Mouse (Mus musculus) hindbrain, embryonic 16.5 days (tissue): Measurements from ENCODE around the gene Chst4. TPM values are rescaled to one million over a fixed set of nuclear protein-coding genes. Genes with fewer than 3 reads are reported as not detected.

Experiments used
- ATAC-seq: fragments of 200-750 bp; cut with Nextera tagmentation; 2 replicates; pipeline ENCODE4 v1.8.0; 2017; ENCODE audit warnings: moderate TSS enrichment, moderate library complexity
- H3K27ac ChIP-seq: fragments of 300-500 bp; sonication (generic); 2 replicates; pipeline ENCODE4 v1.5.1; 2014; ENCODE audit warnings: low read depth, mild to moderate bottlenecking, control low read depth, low read length, moderate library complexity
- H3K27me3 ChIP-seq: fragments of 300-500 bp; sonication (generic); replicated peaks from 2 replicates; pipeline ENCODE4 v1.6.1; 2014; ENCODE audit warnings: low read length; ENCODE audit not compliant: control insufficient read depth, insufficient read depth
- H3K36me3 ChIP-seq: fragments of 300-500 bp; sonication (generic); 2 replicates; pipeline ENCODE4 v1.6.1; 2014; ENCODE audit warnings: mild to moderate bottlenecking, low read length, moderate library complexity, mixed read lengths; ENCODE audit not compliant: control insufficient read depth, insufficient read depth
- H3K4me1 ChIP-seq: fragments of 300-500 bp; sonication (generic); 2 replicates; pipeline ENCODE4 v1.6.1; 2014; ENCODE audit warnings: low read depth, low read length; ENCODE audit not compliant: control insufficient read depth, insufficient read depth
- H3K4me2 ChIP-seq: fragments of 300-500 bp; sonication (generic); 2 replicates; pipeline ENCODE4 v1.6.1; 2014; ENCODE audit warnings: mild to moderate bottlenecking, low read length, control low read depth, moderate library complexity
- H3K4me3 ChIP-seq: fragments of 300-500 bp; sonication (generic); 2 replicates; pipeline ENCODE4 v1.5.1; 2014; ENCODE audit warnings: mild to moderate bottlenecking, low read length, control low read depth, moderate library complexity
- H3K9ac ChIP-seq: fragments of 300-500 bp; sonication (generic); 2 replicates; pipeline ENCODE4 v1.6.1; 2014; ENCODE audit warnings: low read depth, mild to moderate bottlenecking, control low read depth, low read length, moderate library complexity
- H3K9me3 ChIP-seq: fragments of 300-500 bp; sonication (generic); 2 replicates; pipeline ENCODE4 v1.6.1; 2014; ENCODE audit warnings: mild to moderate bottlenecking, low read length, moderate library complexity; ENCODE audit not compliant: control insufficient read depth
- WGBS: fragments of 180-500 bp; shearing (Covaris S2); extraction: QIAGEN DNeasy Blood & Tissue Kit; methylation state at CpG from one replicate; pipeline ENCODE4 v1.1.7; 2014; 5-methylcytosine and 5-hydroxymethylcytosine counted together
- polyA plus RNA-seq: library from polyadenylated mRNA; unstranded; fragments of >200 nt; fragmentation: Nextera tagmentation; extraction: Ambion mirVana; gene quantifications from 2 replicates; pipeline ENCODE4 v1.2.1, GENCODE M21; 2015

Gene Chst4
- not detected in 2 replicates for polyA plus RNA-seq

DNA sequence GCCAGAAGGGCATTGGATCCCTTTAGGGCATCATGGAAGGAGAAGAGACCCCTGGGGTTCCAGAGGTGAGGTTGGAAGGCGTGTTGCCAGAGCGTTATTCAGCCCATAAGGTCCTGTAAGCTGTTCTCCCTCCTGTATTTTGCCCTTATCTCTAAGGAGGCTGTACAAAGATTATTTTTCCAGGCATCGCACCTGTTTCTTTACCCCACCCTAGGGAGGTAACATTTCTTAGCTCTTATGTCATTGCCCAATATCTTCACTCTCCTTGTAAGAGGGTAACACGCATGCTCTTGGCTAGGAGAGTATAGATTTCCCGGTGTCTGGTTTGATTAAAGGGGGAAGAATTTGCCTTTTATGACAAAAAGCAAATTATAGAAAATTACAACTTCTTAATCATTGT, at the start of gene Chst4:
Gene Chst4, minus strand, starts transcription at position 82 of the 400 bp plus-strand sequence.
- Histone ChIP-seq H3K27me3 (no peaks in the 10 kb centered on the region; the same call in 1 of the 2 replicates), H3K9me3 (no peaks in the 10 kb centered on the region), H3K4me1 (peaks cover 2% of the 10 kb centered on the region; the same call in 1 of the 2 replicates), H3K4me2 (no peak within 1 kb of the TSS), H3K4me3 (no peak within 1 kb of the TSS), H3K27ac (no peak within 1 kb of the TSS), H3K36me3 (no peaks in the 10 kb centered on the region), H3K9ac (no peak within 1 kb of the TSS)
- WGBS = 76% methylated on average over 5 of the region's 5 CpGs
- ATAC-seq = no peak

DNA sequence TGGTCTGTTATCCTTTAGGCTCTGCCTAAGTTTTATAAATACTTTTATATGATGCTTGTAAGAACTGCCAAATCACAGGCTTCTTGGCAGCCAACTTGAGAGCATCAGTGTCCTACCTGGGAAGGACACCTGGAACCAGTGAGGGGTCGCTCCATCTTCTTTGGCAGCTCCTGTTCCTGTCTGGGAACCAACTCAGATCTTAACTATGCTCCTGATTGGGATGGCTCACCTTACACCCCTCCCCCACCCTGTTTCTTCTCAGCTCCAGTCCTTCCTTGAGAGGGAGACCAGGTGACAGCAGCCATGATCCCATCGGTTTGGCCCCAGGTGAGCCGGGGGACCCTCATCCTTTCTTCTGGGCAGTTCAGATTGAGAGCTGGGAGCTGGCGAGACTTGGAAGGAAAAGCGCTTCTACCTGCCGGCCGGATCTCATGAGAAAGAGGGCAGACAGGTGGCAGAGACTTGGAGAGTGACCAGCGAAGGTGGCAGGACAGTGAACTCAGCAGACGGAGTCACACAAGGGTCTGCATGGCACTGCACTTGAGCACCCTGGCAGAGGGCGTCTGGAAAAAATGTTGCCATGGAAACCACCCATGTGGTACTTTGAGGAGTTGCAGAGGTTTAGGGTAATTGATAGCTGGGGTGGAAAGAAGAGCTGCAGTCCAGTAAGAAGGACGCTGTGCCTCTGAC, 43.0 kb upstream of the Chst4 start:
- Histone ChIP-seq H3K4me3 (no peak overlapping the region), H3K27me3 (no peaks in the 10 kb centered on the region; the same call in 1 of the 2 replicates), H3K9me3 (peaks cover 4% of the 10 kb centered on the region; the same call in 1 of the 2 replicates), H3K9ac (no peak overlapping the region), H3K27ac (no peak overlapping the region), H3K36me3 (peaks cover 43% of the 10 kb centered on the region), H3K4me1 (peaks cover 15% of the 10 kb centered on the region), H3K4me2 (no peak overlapping the region)
- 78% methylated on average over 11 of the region's 11 CpGs for WGBS
- no peak for ATAC-seq

DNA sequence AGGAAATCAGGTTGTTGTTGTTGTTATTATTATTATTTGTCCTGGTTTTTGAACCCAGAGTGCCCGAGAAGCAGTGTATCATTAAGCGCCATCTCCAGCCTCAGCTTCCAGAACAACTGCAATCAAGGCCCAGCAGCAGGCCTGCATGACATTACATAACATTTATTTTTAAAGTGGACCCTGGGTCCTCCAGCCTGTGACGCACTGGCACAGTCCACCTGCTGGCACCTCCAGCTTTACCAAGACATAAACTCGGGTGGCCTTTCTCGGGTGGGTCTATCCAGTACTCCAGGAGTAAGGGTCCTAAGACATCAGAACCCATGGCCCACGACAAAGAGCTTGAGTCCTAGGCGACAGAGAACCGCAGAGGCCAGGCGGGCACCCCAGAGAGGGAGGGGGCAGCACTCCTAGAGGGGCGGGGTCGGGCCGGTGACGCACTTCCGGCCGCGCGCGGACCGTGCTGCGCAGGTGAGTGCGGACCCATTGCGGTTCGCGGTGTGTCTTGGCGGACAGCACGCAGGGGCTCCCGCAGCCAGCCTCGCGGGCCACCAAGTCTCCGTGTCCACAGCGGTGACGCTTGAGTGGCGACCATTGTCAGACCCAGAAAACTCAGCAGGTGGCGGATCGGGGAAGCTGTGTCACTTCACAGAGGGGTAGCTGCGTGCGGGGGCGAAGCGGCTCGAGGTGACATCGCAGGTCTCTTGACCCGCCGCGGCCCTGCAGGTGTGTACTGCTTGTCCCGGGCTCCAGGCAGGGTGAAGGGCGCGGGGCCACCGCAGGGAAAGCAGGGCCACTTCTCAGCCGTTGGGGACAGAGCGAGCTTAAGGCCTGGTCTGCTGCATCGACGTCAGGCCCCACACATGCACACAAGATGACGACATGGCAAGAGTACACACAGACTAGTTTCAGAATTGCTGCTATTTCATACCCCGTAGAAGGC, 40.0 kb upstream of the Chst4 start, which contains the start of gene Zfp612:
Gene Zfp612, plus strand, starts transcription at position 465 of the 940 bp plus-strand sequence.
- ATAC-seq = peak; percentile 96
- no peak within 1 kb of the TSS; the same call in 1 of the 2 replicates for H3K27ac ChIP-seq
- no peaks in the 10 kb centered on the region for H3K9me3 ChIP-seq
- 9% methylated on average over 37 of the region's 54 CpGs for WGBS
- peak within 1 kb of the TSS; percentile 60 for H3K4me2 ChIP-seq
- H3K27me3 ChIP-seq = no peaks in the 10 kb centered on the region; the same call in 1 of the 2 replicates
- peak within 1 kb of the TSS; percentile 80 for H3K9ac ChIP-seq
- peak within 1 kb of the TSS; percentile 59 for H3K4me3 ChIP-seq
- H3K4me1 ChIP-seq = peaks cover 15% of the 10 kb centered on the region
- H3K36me3 ChIP-seq = peaks cover 15% of the 10 kb centered on the region

DNA sequence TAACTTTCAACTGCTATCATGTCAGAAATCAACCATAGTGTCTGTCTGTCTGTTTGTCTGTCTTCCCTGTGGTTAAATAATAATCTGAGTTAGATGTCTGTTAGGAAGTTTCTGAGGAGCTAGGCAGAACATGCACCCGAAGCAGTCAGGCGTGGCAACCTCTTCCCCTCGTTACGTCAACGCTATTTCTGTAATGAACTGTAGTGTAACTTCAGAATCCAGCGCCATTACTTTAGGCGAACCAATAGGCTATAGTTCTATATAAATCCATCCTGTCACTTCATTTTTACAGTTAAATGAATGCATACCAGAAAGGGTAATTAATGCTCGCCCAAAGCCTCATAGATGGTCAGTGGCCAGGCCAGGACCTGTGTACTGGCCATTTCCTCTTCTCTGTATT, 35.0 kb upstream of the Chst4 start:
- H3K9me3 ChIP-seq = no peaks in the 10 kb centered on the region
- ATAC-seq = no peak
- no peak overlapping the region for H3K4me3 ChIP-seq
- H3K27ac ChIP-seq = no peak overlapping the region
- no peak overlapping the region for H3K9ac ChIP-seq
- H3K36me3 ChIP-seq = no peaks in the 10 kb centered on the region
- WGBS = 87% methylated on average over 8 of the region's 8 CpGs
- no peaks in the 10 kb centered on the region; the same call in 1 of the 2 replicates for H3K27me3 ChIP-seq
- no peaks in the 10 kb centered on the region; the same call in 1 of the 2 replicates for H3K4me1 ChIP-seq
- H3K4me2 ChIP-seq = no peak overlapping the region

DNA sequence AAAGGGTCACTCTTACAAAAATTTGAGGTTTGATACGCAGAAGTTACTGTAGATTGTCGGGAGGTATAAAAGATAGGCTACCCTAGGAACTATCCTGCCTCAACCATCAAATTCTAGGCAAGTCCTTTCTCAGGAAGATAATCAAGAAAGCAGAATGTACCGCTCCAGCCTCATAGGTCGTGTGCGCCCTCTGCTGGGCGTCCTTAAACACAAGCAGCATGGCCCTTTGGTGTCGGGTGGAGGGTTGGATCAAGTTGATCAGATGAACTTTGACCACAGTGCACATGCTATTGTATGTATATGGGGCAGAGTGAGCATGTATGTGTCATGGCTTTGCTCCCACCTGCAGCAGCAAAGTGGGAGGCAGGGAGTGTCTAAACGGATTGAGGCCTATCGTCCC, 32.1 kb upstream of the Chst4 start:
- H3K9me3 ChIP-seq = no peaks in the 10 kb centered on the region
- WGBS = 16% methylated on average over 9 of the region's 9 CpGs
- H3K4me1 ChIP-seq = no peaks in the 10 kb centered on the region
- H3K27me3 ChIP-seq = no peaks in the 10 kb centered on the region
- H3K4me3 ChIP-seq = no peak overlapping the region
- H3K36me3 ChIP-seq = no peaks in the 10 kb centered on the region
- H3K9ac ChIP-seq = no peak overlapping the region
- H3K4me2 ChIP-seq = no peak overlapping the region
- H3K27ac ChIP-seq = no peak overlapping the region
- no peak for ATAC-seq

DNA sequence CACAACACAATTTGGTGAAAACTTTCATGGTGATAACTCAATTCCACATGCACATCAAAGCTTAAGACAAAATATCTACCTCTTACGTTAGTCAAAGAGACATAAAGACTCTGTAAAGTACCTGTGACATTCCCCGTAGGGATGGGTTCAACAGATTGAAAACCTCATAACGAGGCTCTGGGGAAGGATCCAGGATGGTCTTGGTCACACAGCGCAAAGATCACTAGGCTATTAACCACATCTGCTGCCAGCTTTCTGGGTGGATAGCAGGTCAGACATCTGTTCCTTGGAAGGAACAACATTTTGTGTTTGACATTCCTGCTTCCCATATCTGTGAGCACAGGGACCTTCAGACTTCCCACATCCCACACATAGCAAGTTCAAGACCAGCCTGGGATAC, 30.2 kb upstream of the Chst4 start:
- H3K4me1 ChIP-seq = no peaks in the 10 kb centered on the region
- no peak for ATAC-seq
- no peaks in the 10 kb centered on the region for H3K36me3 ChIP-seq
- 86% methylated on average over 4 of the region's 4 CpGs for WGBS
- H3K27me3 ChIP-seq = no peaks in the 10 kb centered on the region
- no peak overlapping the region for H3K4me3 ChIP-seq
- H3K27ac ChIP-seq = no peak overlapping the region
- H3K4me2 ChIP-seq = no peak overlapping the region
- H3K9ac ChIP-seq = no peak overlapping the region
- H3K9me3 ChIP-seq = no peaks in the 10 kb centered on the region

DNA sequence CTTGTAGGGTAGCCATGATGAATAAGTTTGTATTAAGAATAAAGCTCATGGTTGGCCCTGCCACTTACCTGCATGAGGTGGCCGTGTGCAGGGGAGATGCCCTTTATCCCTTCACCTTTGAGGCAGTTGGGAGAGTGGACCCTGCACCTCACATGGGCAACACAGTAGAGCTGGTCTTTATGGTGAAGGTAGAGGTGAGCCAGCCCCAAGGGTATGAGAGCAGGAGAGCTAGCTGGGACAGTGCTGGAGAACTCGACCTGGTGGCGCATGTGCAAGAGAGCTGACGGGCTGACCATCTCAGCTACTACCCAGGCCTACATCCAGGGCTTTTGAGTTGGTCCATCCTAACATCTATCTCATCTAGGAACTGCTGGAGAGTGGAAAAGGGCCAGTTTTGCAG, 26.1 kb upstream of the Chst4 start:
- Histone ChIP-seq H3K36me3 (no peaks in the 10 kb centered on the region), H3K4me3 (no peak overlapping the region), H3K9me3 (no peaks in the 10 kb centered on the region), H3K4me2 (no peak overlapping the region), H3K4me1 (no peaks in the 10 kb centered on the region), H3K27me3 (no peaks in the 10 kb centered on the region), H3K27ac (no peak overlapping the region), H3K9ac (no peak overlapping the region)
- no peak for ATAC-seq
- WGBS = 87% methylated on average over 4 of the region's 4 CpGs

DNA sequence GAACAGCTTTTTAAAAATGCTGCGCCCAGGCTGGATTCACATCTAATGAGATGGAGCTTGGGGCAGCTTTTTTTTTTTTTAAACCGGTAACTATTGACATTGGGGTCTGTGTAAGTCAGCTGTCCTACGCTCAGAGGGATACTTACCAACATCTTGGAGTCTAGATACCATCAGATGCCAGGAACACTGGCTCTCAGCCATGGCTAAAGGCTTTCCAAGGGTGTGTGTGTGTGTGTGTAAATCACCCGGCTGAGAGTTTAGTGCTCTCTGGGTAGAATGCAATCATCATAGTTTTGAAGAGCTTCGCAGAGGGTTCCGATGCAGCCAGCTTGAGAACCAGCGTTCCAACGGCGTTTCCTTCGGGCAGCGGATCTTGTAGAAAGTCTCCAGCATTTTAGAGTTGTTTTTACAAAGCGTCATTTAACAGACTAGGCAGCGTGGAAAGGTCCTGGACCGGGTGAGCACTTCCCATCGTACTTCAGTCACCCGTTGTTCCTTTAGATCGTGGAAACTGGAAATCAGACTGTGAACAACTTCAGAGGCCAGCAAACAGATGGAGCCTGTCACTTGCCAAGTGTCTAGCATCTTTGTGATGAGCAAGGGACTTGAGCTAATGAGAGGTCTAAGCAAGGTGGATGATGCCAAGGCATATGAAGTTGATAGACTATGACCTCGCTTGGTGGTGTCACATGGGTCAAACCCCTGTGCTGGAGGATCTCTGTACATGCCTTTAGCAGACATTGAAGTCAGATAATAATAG, 25.2 kb upstream of the Chst4 start:
- no peak overlapping the region for H3K4me3 ChIP-seq
- ATAC-seq = no peak
- H3K27me3 ChIP-seq = no peaks in the 10 kb centered on the region
- no peak overlapping the region for H3K9ac ChIP-seq
- 89% methylated on average over 18 of the region's 18 CpGs for WGBS
- no peak overlapping the region for H3K4me2 ChIP-seq
- no peaks in the 10 kb centered on the region for H3K36me3 ChIP-seq
- no peak overlapping the region for H3K27ac ChIP-seq
- H3K9me3 ChIP-seq = no peaks in the 10 kb centered on the region
- H3K4me1 ChIP-seq = no peaks in the 10 kb centered on the region
